Mouse (Mus musculus) E14TG2a.4 (cell line): ENCODE measurements around the gene Lsm6.

Experiments
- CTCF ChIP-seq: conservative IDR thresholded peaks from 2 replicates; pipeline ENCODE4 v1.5.1; 2014; ENCODE audit warnings: low read length
- NANOG ChIP-seq: IDR thresholded peaks from 2 replicates; pipeline ENCODE4 v1.6.1; 2014; ENCODE audit warnings: borderline replicate concordance, low read length, mixed read lengths
- POU5F1 ChIP-seq: IDR thresholded peaks from 2 replicates; pipeline ENCODE4 v1.6.1; 2014; ENCODE audit warnings: low read length, borderline replicate concordance

GRCm38 (mm10) chr8:78793231-78793630 lies 27.7 kb downstream of the Lsm6 start:
- TF ChIP-seq CTCF (no peak), POU5F1 (no peak), NANOG (no peak)
